Mouse (Mus musculus) kidney, embryonic 14.5 days (tissue): ENCODE data around the gene Prtn3. TPM values are rescaled to one million over a fixed set of nuclear protein-coding genes. Genes with fewer than 3 reads are reported as not detected.
A peak's percentile ranks its signal among the peaks of the same experiment; 100 is the strongest.
"Not testable (repeated sequence)": the region's sequence is repeated elsewhere in the genome, so short reads cannot be mapped to it uniquely, and the experiment has no call there.

Experiments
- ATAC-seq: fragments of 200-750 bp; cut with Nextera tagmentation; 2 replicates; pipeline ENCODE4 v1.8.0; 2017; ENCODE audit warnings: moderate number of reproducible peaks, mild to moderate bottlenecking, moderate TSS enrichment, moderate library complexity; ENCODE audit not compliant: low FRiP score, low TSS enrichment
- H3K27ac ChIP-seq: fragments of 300-500 bp; sonication (generic); 2 replicates; pipeline ENCODE4 v1.5.1; 2014; ENCODE audit warnings: low read depth, mild to moderate bottlenecking, low read length, moderate library complexity, mixed read lengths
- H3K27me3 ChIP-seq: fragments of 300-500 bp; sonication (generic); 2 replicates; pipeline ENCODE4 v1.6.1; 2014; ENCODE audit warnings: mild to moderate bottlenecking, low read length; ENCODE audit not compliant: control insufficient read depth, insufficient read depth
- H3K36me3 ChIP-seq: fragments of 300-500 bp; sonication (generic); 2 replicates; pipeline ENCODE4 v1.6.1; 2014; ENCODE audit warnings: low read length, mixed read lengths; ENCODE audit not compliant: control insufficient read depth, insufficient read depth
- H3K4me1 ChIP-seq: fragments of 300-500 bp; sonication (generic); 2 replicates; pipeline ENCODE4 v1.6.1; 2014; ENCODE audit warnings: low read length, mixed read lengths; ENCODE audit not compliant: control insufficient read depth, insufficient read depth
- H3K4me2 ChIP-seq: fragments of 300-500 bp; sonication (generic); replicated peaks from 2 replicates; pipeline ENCODE4 v1.6.1; 2014; ENCODE audit warnings: low read depth, mild to moderate bottlenecking, low read length
- H3K4me3 ChIP-seq: fragments of 300-500 bp; sonication (generic); 2 replicates; pipeline ENCODE4 v1.5.1; 2014; ENCODE audit warnings: mild to moderate bottlenecking, low read length
- H3K9ac ChIP-seq: fragments of 300-500 bp; sonication (generic); 2 replicates; pipeline ENCODE4 v1.6.1; 2014; ENCODE audit warnings: low read depth, mild to moderate bottlenecking, low read length, moderate library complexity
- H3K9me3 ChIP-seq: fragments of 300-500 bp; sonication (generic); 2 replicates; pipeline ENCODE4 v1.6.1; 2016; ENCODE audit warnings: low read length; ENCODE audit not compliant: control insufficient read depth
- WGBS: fragments of 180-500 bp; shearing (Covaris S2); extraction: QIAGEN DNeasy Blood & Tissue Kit; methylation state at CpG from one replicate; pipeline ENCODE4 v1.1.7; 2014; 5-methylcytosine and 5-hydroxymethylcytosine counted together
- polyA plus RNA-seq: library from polyadenylated mRNA; unstranded; fragments of >200 nt; fragmentation: Nextera tagmentation; extraction: Ambion mirVana; gene quantifications from 2 replicates; pipeline ENCODE4 v1.2.1, GENCODE M21; 2014

The Prtn3 gene
- polyA plus RNA-seq, 1 experiment from 2014 or later = 9.6 TPM

- ATAC-seq = no peak
- Histone ChIP-seq H3K27me3 (peaks cover 2% of the 10 kb centered on the region; the same call in 1 of the 2 replicates), H3K4me1 (no peaks in the 10 kb centered on the region), H3K27ac (no peak within 1 kb of the TSS), H3K9ac (no peak within 1 kb of the TSS), H3K4me3 (no peak within 1 kb of the TSS), H3K36me3 (peaks cover 9% of the 10 kb centered on the region), H3K9me3 (no peaks in the 10 kb centered on the region), H3K4me2 (no peak within 1 kb of the TSS)
- WGBS = 30% methylated on average over 5 of the region's 5 CpGs
Observed at GRCm38 (mm10) chr10:79890670-79891069, 16.4 kb downstream of the Prtn3 start, which contains the start of gene Cfd. Gene Cfd, plus strand, starts transcription at chr10:79890853.

- H3K4me1 ChIP-seq, H3K4me2 ChIP-seq, H3K4me3 ChIP-seq, H3K9me3 ChIP-seq, H3K27ac ChIP-seq, H3K27me3 ChIP-seq, H3K9ac ChIP-seq: not testable (repeated sequence)
- H3K36me3 ChIP-seq = peaks cover 28% of the 10 kb centered on the region
- WGBS = 43% methylated on average over 22 of the region's 22 CpGs
- peak; percentile 53 for ATAC-seq
Observed at GRCm38 (mm10) chr10:79892451-79893118, 18.3 kb downstream of the Prtn3 start.

- ATAC-seq = no peak
- Histone ChIP-seq H3K9me3 (no peaks in the 10 kb centered on the region), H3K36me3 (peaks cover 39% of the 10 kb centered on the region), H3K4me2 (no peak overlapping the region), H3K4me1 (peaks cover 3% of the 10 kb centered on the region; the same call in 1 of the 2 replicates), H3K27me3 (no peaks in the 10 kb centered on the region), H3K9ac (no peak overlapping the region), H3K4me3 (no peak overlapping the region), H3K27ac (no peak overlapping the region)
- WGBS = 87% methylated on average over 16 of the region's 16 CpGs
Observed at GRCm38 (mm10) chr10:79896306-79896705, 22.0 kb downstream of the Prtn3 start.

DNA sequence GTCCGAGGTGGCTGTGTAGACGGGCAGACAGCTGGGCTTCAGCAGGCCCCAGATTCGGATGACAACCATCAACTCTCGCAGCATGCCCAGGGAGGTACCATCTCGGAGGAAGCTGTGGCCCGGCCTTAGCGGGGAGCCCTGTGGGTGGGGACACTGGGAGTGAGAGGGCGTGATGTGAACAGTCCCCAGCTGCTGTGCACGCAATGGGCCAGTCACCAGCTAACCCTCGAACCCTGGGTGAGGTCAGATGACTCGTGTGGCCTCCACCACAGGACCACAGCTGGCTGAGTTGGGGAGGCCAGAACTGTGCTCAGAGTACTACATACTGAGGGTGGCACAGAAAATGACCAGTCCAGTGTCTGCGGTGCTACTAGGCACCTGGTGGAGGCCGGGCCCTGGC is 22.5 kb downstream of the Prtn3 start:
- no peak overlapping the region for H3K27ac ChIP-seq
- peaks cover 44% of the 10 kb centered on the region for H3K36me3 ChIP-seq
- 78% methylated on average over 13 of the region's 13 CpGs for WGBS
- H3K27me3 ChIP-seq = no peaks in the 10 kb centered on the region
- H3K4me2 ChIP-seq = no peak overlapping the region
- H3K4me1 ChIP-seq = peaks cover 3% of the 10 kb centered on the region; the same call in 1 of the 2 replicates
- ATAC-seq = no peak
- no peak overlapping the region for H3K4me3 ChIP-seq
- no peaks in the 10 kb centered on the region for H3K9me3 ChIP-seq
- H3K9ac ChIP-seq = no peak overlapping the region

DNA sequence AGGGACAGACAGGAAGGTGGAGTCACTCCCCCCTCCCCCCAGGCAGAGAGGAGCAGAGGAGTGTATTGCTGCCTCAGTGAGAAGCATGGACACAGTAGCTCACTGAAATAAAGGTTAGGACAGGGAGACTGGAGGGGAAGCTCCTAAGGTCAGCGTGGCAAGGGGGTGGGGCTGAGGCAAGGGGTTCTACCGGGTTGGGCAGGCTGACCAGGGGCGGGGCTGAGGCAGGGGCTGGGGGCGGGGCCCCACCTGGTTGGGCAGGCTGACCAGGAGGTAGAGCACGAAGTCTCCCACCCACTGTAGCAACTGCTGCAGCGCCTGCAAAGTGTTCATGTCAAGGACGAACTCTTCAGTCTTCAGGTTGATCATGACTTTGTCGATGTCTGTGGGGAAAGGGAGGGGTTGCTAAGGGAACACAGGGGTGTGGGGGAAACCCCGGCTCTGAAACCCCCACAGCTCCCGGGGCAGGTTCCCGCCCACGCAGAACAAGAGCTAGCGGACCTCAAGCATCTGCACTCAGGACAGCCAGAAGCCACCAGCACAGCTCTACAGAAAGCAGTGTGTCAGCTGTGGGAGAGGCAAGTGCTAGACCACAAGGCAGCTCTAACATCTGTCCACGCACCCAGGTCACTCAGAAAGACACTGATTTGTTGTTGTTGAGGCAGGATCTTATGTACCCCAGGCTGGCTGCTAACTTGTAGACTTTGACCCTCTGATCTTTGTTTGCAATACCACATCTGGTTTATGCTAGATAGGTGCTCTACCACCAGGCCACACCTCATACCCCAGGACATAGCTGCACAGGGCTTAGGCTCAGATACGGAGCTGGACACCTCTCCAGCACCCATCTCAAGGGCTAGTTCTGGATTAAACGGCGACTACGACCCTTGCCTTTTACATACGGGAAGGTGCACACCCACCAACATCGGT is 23.3 kb downstream of the Prtn3 start:
- 44% methylated on average over 20 of the region's 20 CpGs for WGBS
- peak; percentile 61; the same call in 1 of the 2 replicates for ATAC-seq
- Histone ChIP-seq H3K9me3 (no peaks in the 10 kb centered on the region), H3K4me3 (no peak overlapping the region), H3K27me3 (no peaks in the 10 kb centered on the region), H3K36me3 (peaks cover 51% of the 10 kb centered on the region), H3K27ac (no peak overlapping the region), H3K9ac (peak overlapping the region; percentile 18; the same call in 1 of the 2 replicates), H3K4me2 (no peak overlapping the region), H3K4me1 (peaks cover 3% of the 10 kb centered on the region; the same call in 1 of the 2 replicates)

DNA sequence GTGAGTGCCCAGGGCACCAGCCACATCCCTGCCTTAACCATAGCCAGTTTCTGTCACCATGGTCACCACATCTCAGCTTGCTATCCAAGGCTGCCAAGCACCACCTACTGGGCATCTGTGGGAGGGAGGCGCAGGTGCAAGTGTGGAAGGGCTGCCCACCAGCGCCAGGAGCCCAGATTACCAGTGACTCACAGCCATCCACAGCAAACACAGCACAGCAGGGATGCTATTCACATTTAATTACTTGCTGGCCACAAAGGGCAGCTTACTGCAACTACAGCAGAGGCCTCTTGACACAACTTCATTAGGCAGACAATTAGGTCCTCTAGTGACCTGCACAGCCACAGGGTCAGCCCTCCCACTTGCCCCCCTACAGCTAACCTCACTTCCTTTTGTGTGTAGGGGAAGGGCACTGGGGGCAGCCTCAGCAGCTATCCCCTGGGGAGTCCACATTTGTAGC is 26.7 kb downstream of the Prtn3 start:
- peaks cover 3% of the 10 kb centered on the region; the same call in 1 of the 2 replicates for H3K4me1 ChIP-seq
- H3K36me3 ChIP-seq = peaks cover 67% of the 10 kb centered on the region
- H3K9ac ChIP-seq = no peak overlapping the region
- no peak for ATAC-seq
- 47% methylated on average over 2 of the region's 2 CpGs for WGBS
- H3K4me3 ChIP-seq = no peak overlapping the region
- no peak overlapping the region for H3K4me2 ChIP-seq
- H3K9me3 ChIP-seq = no peaks in the 10 kb centered on the region
- no peaks in the 10 kb centered on the region for H3K27me3 ChIP-seq
- H3K27ac ChIP-seq = no peak overlapping the region

DNA sequence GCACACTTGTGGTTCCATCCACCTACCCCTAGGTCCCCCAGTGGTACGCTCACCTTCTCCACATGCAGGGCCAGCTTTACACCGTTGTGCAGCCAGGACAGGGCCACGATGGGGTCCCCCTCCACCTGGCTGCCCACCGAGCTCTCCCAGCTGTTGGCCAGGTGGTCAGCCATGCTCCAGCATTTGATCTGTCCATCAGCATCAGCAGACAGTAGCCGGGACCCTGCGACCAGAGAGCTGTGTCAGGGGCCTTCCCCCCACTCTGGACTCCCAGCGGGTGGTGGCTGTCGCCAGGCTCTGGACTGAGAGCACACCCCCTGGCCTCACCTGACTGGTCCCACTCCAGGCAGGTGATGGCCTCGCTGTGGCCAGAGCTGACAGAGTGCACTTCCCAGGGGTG is 32.4 kb downstream of the Prtn3 start:
- peaks cover 58% of the 10 kb centered on the region for H3K36me3 ChIP-seq
- whole genome bisulfite sequencing = 92% methylated on average over 9 of the region's 9 CpGs

DNA sequence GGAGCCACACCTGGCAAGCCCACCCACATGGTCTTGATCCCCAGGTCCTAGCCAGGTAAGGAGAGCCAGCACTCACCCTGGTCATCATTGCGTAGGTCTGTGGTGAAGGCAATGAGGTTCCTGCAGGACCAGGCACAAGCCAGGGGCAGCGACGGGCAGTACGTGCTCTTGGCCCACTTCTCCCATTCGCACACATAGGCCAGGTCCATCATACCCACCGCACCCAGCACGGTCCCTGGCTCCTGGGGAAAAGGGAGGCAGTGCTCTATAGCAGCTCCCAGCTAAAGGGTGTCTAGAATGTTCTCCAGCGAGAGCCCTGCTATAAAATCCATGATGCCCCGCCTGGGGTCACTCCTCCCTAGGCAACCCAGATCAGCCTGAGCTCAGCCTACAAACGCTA is 33.1 kb downstream of the Prtn3 start:
- Histone ChIP-seq H3K9ac (no peak overlapping the region), H3K36me3 (peaks cover 57% of the 10 kb centered on the region), H3K27me3 (no peaks in the 10 kb centered on the region), H3K4me3 (no peak overlapping the region), H3K9me3 (no peaks in the 10 kb centered on the region), H3K4me2 (peak overlapping the region; percentile 36; the same call in 1 of the 2 replicates), H3K4me1 (no peaks in the 10 kb centered on the region), H3K27ac (no peak overlapping the region)
- WGBS = 87% methylated on average over 10 of the region's 10 CpGs
- no peak for ATAC-seq

More for the DNA sequence above, 32.4 kb downstream of the Prtn3 start:
- Histone ChIP-seq H3K4me3 (no peak overlapping the region), H3K27ac (no peak overlapping the region), H3K4me1 (no peaks in the 10 kb centered on the region), H3K4me2 (no peak overlapping the region), H3K9me3 (no peaks in the 10 kb centered on the region), H3K27me3 (no peaks in the 10 kb centered on the region), H3K9ac (no peak overlapping the region)
- no peak for ATAC-seq
